Mouse (Mus musculus): Measurements from ENCODE around the gene Aoc3. TPM values are rescaled to one million over a fixed set of nuclear protein-coding genes. Genes with fewer than 3 reads are reported as not detected.
A peak's percentile ranks its signal among the peaks of the same experiment; 100 is the strongest.

The Aoc3 gene
- total and polyA plus RNA-seq, 3 experiments, result 0.62 to 2.2 TPM; not detected in 1

- Histone ChIP-seq H3K9ac (ENCODE audit: control insufficient read depth, low read depth, low read length, poor library complexity, severe bottlenecking) (no peak overlapping the region), H3K27ac (ENCODE audit: control insufficient read depth, low read depth, low read length) (no peak overlapping the region), H3K9me3 (replicated peaks; ENCODE audit: insufficient read depth, low read length) (no peaks in the 10 kb centered on the region), H3K79me2 (ENCODE audit: control insufficient read depth, insufficient read depth, low read length, poor library complexity) (no peaks in the 10 kb centered on the region), H3K27me3 (ENCODE audit: control insufficient read depth in 1 of 2, insufficient read depth in 2 of 2, low read length in 2 of 2) (no peaks in the 10 kb centered on the region), H3K4me3 (ENCODE audit: control insufficient read depth in 1 of 2, insufficient read depth in 1 of 2, low read depth in 2 of 2, low read length in 2 of 2) (no peak overlapping the region), H3K4me1 (ENCODE audit: control insufficient read depth in 1 of 2, insufficient read depth in 2 of 2, low read length in 2 of 2) (no peaks in the 10 kb centered on the region), H3K36me3 (ENCODE audit: control insufficient read depth in 1 of 2, insufficient read depth in 2 of 2, low read length in 2 of 2) (peaks cover 0 to 12% of the 10 kb centered on the region in 2 experiments; a peak in 2 of 4 replicates)
- TF ChIP-seq MYC (IDR thresholded peaks at IDR 0.05; ENCODE audit: low read depth, low read length) (no peak), TAL1 (IDR thresholded peaks at IDR 0.05; ENCODE audit: low read length) (no peak), MAX (IDR thresholded peaks at IDR 0.05; ENCODE audit: low read length) (no peak), USF1 (IDR thresholded peaks at IDR 0.05; ENCODE audit: low read depth, low read length) (no peak), SMC3 (IDR thresholded peaks at IDR 0.05; ENCODE audit: low read depth, low read length) (no peak), ZC3H11A (IDR thresholded peaks at IDR 0.05; ENCODE audit: low read depth, low read length) (no peak), POLR2AphosphoS5 (IDR thresholded peaks at IDR 0.05; ENCODE audit: borderline replicate concordance, low read depth, low read length) (0 out of 2 replicates have a peak, but pooled peaks have one; percentile 35), MYB (IDR thresholded peaks at IDR 0.05; ENCODE audit: low read depth, low read length) (no peak), CHD2 (IDR thresholded peaks at IDR 0.05; ENCODE audit: low read length) (no peak), E2F4 (IDR thresholded peaks at IDR 0.05; ENCODE audit: borderline replicate concordance, low read depth, low read length) (no peak), GATA1 (IDR thresholded peaks at IDR 0.05; ENCODE audit: low read depth, low read length) (no peak), MXI1 (IDR thresholded peaks at IDR 0.05; ENCODE audit: low read depth, low read length) (no peak), POLR2AphosphoS2 (IDR thresholded peaks at IDR 0.05; ENCODE audit: low read length) (peak; percentile 52; the same call in 1 of the 2 replicates), POLR2A (IDR thresholded peaks at IDR 0.05; ENCODE audit: control insufficient read depth in 1 of 2, insufficient read depth in 1 of 2, low read depth in 1 of 2, low read length in 2 of 2, poor library complexity in 1 of 2) (peak in 1 of 2 experiments; percentile 28; a peak in 1 of 4 replicates), EP300 (IDR thresholded peaks at IDR 0.05; ENCODE audit: low read depth in 1 of 2, low read length in 2 of 2) (no peak)
- no peak for DNase-seq (ENCODE audit: low read depth, low spot score)
These were observed 4.3 kb upstream of the Aoc3 start for GRCm38 (mm10) chr11:101326147-101326546.

DNA sequence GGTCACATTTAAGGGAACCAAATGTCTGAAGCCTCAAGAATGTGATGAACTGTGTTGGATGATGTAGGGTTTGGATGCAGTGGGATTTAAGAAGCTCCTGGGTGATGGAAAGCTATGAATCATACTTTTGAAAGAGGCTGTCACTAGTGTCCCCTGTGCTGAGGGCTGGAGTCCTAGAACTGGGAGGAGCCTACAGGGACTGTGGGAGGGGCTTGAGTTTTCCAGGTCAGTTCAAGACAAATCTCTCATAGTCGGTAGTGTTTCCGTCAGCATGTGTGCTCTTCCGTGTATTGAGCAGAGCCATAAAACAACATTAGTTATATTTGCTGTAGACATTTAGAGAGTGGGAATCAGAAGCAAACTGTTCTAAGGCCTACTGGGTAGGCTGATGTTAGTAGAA, 3.1 kb upstream of the Aoc3 start:
- H3K36me3 ChIP-seq (ENCODE audit: control insufficient read depth in 1 of 2, insufficient read depth in 2 of 2, low read length in 2 of 2), result peaks cover 0 to 10% of the 10 kb centered on the region in 2 experiments; a peak in 2 of 4 replicates
- no peak for DNase-seq (ENCODE audit: low read depth, low spot score)
- H3K79me2 ChIP-seq (ENCODE audit: control insufficient read depth, insufficient read depth, low read length, poor library complexity), result no peaks in the 10 kb centered on the region
- no peak overlapping the region for H3K4me3 ChIP-seq (ENCODE audit: control insufficient read depth in 1 of 2, insufficient read depth in 1 of 2, low read depth in 2 of 2, low read length in 2 of 2)
- H3K4me1 ChIP-seq (ENCODE audit: control insufficient read depth in 1 of 2, insufficient read depth in 2 of 2, low read length in 2 of 2), result no peaks in the 10 kb centered on the region
- no peaks in the 10 kb centered on the region for H3K27me3 ChIP-seq (ENCODE audit: control insufficient read depth in 1 of 2, insufficient read depth in 2 of 2, low read length in 2 of 2)
- no peaks in the 10 kb centered on the region for H3K9me3 ChIP-seq (replicated peaks; ENCODE audit: insufficient read depth, low read length)
- TF ChIP-seq POLR2AphosphoS2 (IDR thresholded peaks at IDR 0.05; ENCODE audit: low read length) (peak; percentile 72; the same call in 1 of the 2 replicates), POLR2AphosphoS5 (IDR thresholded peaks at IDR 0.05; ENCODE audit: borderline replicate concordance, low read depth, low read length) (no peak)
- no peak overlapping the region for H3K27ac ChIP-seq (ENCODE audit: control insufficient read depth, low read depth, low read length)
- no peak overlapping the region for H3K9ac ChIP-seq (ENCODE audit: control insufficient read depth, low read depth, low read length, poor library complexity, severe bottlenecking)

Data from MEL (cell line).